Mouse (Mus musculus): ENCODE results near the gene Akap1.

DNA sequence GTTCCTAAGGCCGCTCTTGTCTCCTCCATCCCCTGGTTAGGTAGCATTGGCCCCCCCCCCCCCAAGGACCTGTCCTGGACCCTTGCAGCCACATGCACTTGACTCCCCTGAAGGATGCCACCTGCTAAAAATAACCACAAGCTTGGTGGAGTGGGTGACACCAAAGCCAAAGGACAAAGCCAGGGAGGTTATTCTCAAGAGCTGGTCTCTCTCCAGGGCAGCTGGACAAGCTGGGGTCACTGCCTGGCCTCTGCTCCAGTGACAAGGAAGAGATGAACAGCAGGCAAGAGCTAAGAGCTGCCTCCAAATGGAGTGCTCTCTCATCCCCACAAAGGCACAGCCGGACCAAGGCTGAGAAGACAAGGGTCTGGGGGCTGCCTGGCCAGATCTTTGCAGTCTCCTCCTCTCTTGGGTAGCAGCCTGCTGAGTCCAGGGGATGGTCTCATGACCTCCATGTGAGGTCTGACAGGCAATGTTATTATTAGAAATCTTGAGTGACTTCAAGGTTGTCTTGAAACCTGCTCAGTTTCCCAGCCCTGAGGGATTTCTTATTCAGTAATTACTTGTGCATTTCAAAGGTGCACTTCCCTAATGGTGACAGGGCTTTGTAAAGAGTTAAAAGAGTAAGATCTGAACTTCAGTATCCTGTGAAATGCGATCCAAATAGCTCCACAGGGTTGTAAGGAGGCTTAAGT, 6.9 kb downstream of the Akap1 start:
- TF ChIP-seq CTCF (IDR thresholded peaks at IDR 0.05; ENCODE audit: control insufficient read depth, insufficient read depth, insufficient read length) (no peak), MYOG (IDR thresholded peaks at IDR 0.05; ENCODE audit: control insufficient read depth, extremely low read depth, insufficient read length) (no peak), FOSL1 (IDR thresholded peaks at IDR 0.05; ENCODE audit: insufficient read depth, low read length, poor library complexity, severe bottlenecking) (no peak), USF1 (IDR thresholded peaks at IDR 0.05; ENCODE audit: low read depth) (no peak), CEBPB (IDR thresholded peaks at IDR 0.05; ENCODE audit: low read depth) (no peak)
